Mouse (Mus musculus): ENCODE results near the gene Gm44511. TPM values are rescaled to one million over a fixed set of nuclear protein-coding genes. Genes with fewer than 3 reads are reported as not detected.

Gm44511 gene
- total and polyA plus RNA-seq, 3 experiments: not detected

- TF ChIP-seq ZMIZ1 (IDR thresholded peaks at IDR 0.05; ENCODE audit: low read depth, low read length) (peak; percentile 43; the same call in 1 of the 2 replicates), USF2 (IDR thresholded peaks at IDR 0.05; ENCODE audit: borderline replicate concordance in 1 of 2, insufficient read depth in 1 of 2, low read depth in 1 of 2, low read length in 2 of 2) (no peak), KAT2A (conservative IDR thresholded peaks at IDR 0.05; ENCODE audit: low read depth, low read length) (peak; percentile 14; the same call in 1 of the 2 replicates), GABPA (IDR thresholded peaks at IDR 0.05; ENCODE audit: low read depth, low read length) (0 out of 2 replicates have a peak, but pooled peaks have one; percentile 32), RAD21 (IDR thresholded peaks at IDR 0.05; ENCODE audit: low read depth, low read length) (peak; percentile 26), MXI1 (IDR thresholded peaks at IDR 0.05; ENCODE audit: low read depth, low read length) (peak; percentile 77), ZKSCAN1 (IDR thresholded peaks at IDR 0.05; ENCODE audit: low read depth, low read length) (no peak), MAFK (IDR thresholded peaks at IDR 0.05; ENCODE audit: borderline replicate concordance, low read depth, low read length) (no peak)
These were observed 19.3 kb upstream of the Gm44511 start (continued) for GRCm38 (mm10) chr6:128845319-128845979.

- peak; percentile 37 for DNase-seq (ENCODE audit: low read depth, low spot score)
- Histone ChIP-seq H3K27me3 (ENCODE audit: control insufficient read depth in 1 of 2, insufficient read depth in 2 of 2, low read length in 2 of 2) (no peaks in the 10 kb centered on the region), H3K36me3 (ENCODE audit: control insufficient read depth in 1 of 2, insufficient read depth in 2 of 2, low read length in 2 of 2) (peaks cover 0 to 15% of the 10 kb centered on the region in 2 experiments; a peak in 2 of 4 replicates), H3K4me3 (ENCODE audit: control insufficient read depth in 1 of 2, insufficient read depth in 1 of 2, low read depth in 2 of 2, low read length in 2 of 2) (peak overlapping the region; percentile 71 to 77), H3K4me1 (ENCODE audit: control insufficient read depth in 1 of 2, insufficient read depth in 2 of 2, low read length in 2 of 2) (peaks cover 4 to 20% of the 10 kb centered on the region in 2 experiments; a peak in 3 of 4 replicates), H3K79me2 (ENCODE audit: control insufficient read depth, insufficient read depth, low read length, poor library complexity) (no peaks in the 10 kb centered on the region; the same call in 1 of the 2 replicates), H3K9ac (ENCODE audit: control insufficient read depth, low read depth, low read length, poor library complexity, severe bottlenecking) (peak overlapping the region; percentile 55), H3K9me3 (replicated peaks; ENCODE audit: insufficient read depth, low read length) (no peaks in the 10 kb centered on the region), H3K27ac (ENCODE audit: control insufficient read depth, low read depth, low read length) (peak overlapping the region; percentile 65)
- TF ChIP-seq GABPA (IDR thresholded peaks at IDR 0.05; ENCODE audit: low read depth, low read length) (no peak), TBP (IDR thresholded peaks at IDR 0.05; ENCODE audit: low read depth, low read length) (no peak), RCOR1 (IDR thresholded peaks at IDR 0.05; ENCODE audit: low read depth, low read length) (no peak), GATA1 (IDR thresholded peaks at IDR 0.05; ENCODE audit: low read depth, low read length) (no peak), POLR2AphosphoS5 (IDR thresholded peaks at IDR 0.05; ENCODE audit: borderline replicate concordance, low read depth, low read length) (no peak), ZMIZ1 (IDR thresholded peaks at IDR 0.05; ENCODE audit: low read depth, low read length) (no peak), MAZ (IDR thresholded peaks at IDR 0.05; ENCODE audit: low read depth, low read length) (no peak), MAX (IDR thresholded peaks at IDR 0.05; ENCODE audit: low read length) (no peak), SIN3A (IDR thresholded peaks at IDR 0.05; ENCODE audit: low read length) (no peak), EP300 (IDR thresholded peaks at IDR 0.05; ENCODE audit: low read depth in 1 of 2, low read length in 2 of 2) (no peak), TAL1 (IDR thresholded peaks at IDR 0.05; ENCODE audit: low read length) (no peak), TCF12 (IDR thresholded peaks at IDR 0.05; ENCODE audit: low read depth, low read length) (no peak), CTCF (IDR thresholded peaks at IDR 0.05 in 2 of 3, conservative IDR thresholded peaks at IDR 0.05 in 1 of 3; ENCODE audit: control insufficient read depth in 1 of 3, insufficient read depth in 1 of 3, low read depth in 2 of 3, low read length in 3 of 3, poor library complexity in 1 of 3, severe bottlenecking in 1 of 3) (no peak), UBTF (IDR thresholded peaks at IDR 0.05; ENCODE audit: borderline replicate concordance, insufficient read depth, low read depth, low read length) (no peak), ZNF384 (IDR thresholded peaks at IDR 0.05; ENCODE audit: low read depth, low read length) (no peak), ELF1 (IDR thresholded peaks at IDR 0.05; ENCODE audit: low read depth, low read length) (no peak), CHD2 (IDR thresholded peaks at IDR 0.05; ENCODE audit: low read length) (no peak), POLR2AphosphoS2 (IDR thresholded peaks at IDR 0.05; ENCODE audit: low read length) (no peak), USF2 (IDR thresholded peaks at IDR 0.05; ENCODE audit: borderline replicate concordance in 1 of 2, insufficient read depth in 1 of 2, low read depth in 1 of 2, low read length in 2 of 2) (no peak), ZC3H11A (IDR thresholded peaks at IDR 0.05; ENCODE audit: low read depth, low read length) (no peak)
These were observed 18.5 kb upstream of the Gm44511 start for GRCm38 (mm10) chr6:128844586-128845080.
